Mouse (Mus musculus) myocyte (in vitro differentiated cells): ENCODE results near the gene Agr2.

Experiments
- E2F4 ChIP-seq: IDR thresholded peaks from one replicate; pipeline ENCODE4 v1.6.1; 2011; ENCODE audit warnings: mild to moderate bottlenecking, control low read depth, moderate library complexity; ENCODE audit not compliant: insufficient read depth
- MAX ChIP-seq: IDR thresholded peaks from one replicate; pipeline ENCODE4 v1.6.1; 2011; ENCODE audit warnings: low read depth, mild to moderate bottlenecking, control low read depth
- POLR2A ChIP-seq: IDR thresholded peaks from one replicate; pipeline ENCODE4 v1.6.1; 2011; ENCODE audit warnings: low read depth, mild to moderate bottlenecking, control low read depth, moderate library complexity; ENCODE audit not compliant: insufficient read length
- POLR2AphosphoS2 ChIP-seq: IDR thresholded peaks from one replicate; pipeline ENCODE4 v1.6.1; 2011; ENCODE audit warnings: low read depth, control low read depth; ENCODE audit not compliant: insufficient read length
- TCF12 ChIP-seq: IDR thresholded peaks from one replicate; pipeline ENCODE4 v1.6.1; 2011; ENCODE audit warnings: mild to moderate bottlenecking, control low read depth; ENCODE audit not compliant: poor library complexity, insufficient read depth, severe bottlenecking
- USF1 ChIP-seq: IDR thresholded peaks from one replicate; pipeline ENCODE4 v1.6.1; 2011; ENCODE audit warnings: low read depth, mild to moderate bottlenecking, control low read depth, moderate library complexity

DNA sequence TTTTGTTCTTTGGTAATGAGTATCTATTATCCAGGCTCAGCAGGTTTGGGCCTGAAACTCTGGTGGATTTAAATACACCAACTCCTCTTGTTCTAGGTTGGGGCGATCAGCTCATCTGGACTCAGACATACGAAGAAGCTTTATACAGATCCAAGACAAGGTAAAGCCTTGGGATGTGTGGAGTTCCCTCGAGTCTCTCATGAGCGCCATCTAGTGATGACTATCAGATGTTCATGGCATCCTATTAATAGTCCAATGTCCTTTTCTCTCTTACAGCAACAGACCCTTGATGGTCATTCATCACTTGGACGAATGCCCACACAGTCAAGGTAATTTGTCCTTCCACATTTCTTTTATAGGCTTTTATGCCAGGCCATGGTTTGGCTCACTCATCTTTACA, 3.1 kb downstream of the Agr2 start:
- TF ChIP-seq POLR2A (no peak), MAX (no peak), E2F4 (no peak), USF1 (no peak), POLR2AphosphoS2 (no peak), TCF12 (no peak)
